8 mouse cellular contexts compared by ENCODE assay signal in genomic region chr6:143166452-143167357, GRCm38 (mm10). TPM values are rescaled to one million over a fixed set of nuclear protein-coding genes. Genes with fewer than 3 reads are reported as not detected.
DNase-seq lines count a peak whose midpoint lies in the region; ATAC-seq and TF ChIP-seq lines count a peak whose summit lies in the region.

TSS of gene Etnk1 (plus strand) at chr6:143167221.

- ATAC-seq in cerebellum, adult (ENCODE audit: insufficient number of reproducible peaks, low FRiP score, low TSS enrichment) = peak; percentile 93
- ATAC-seq in forebrain, embryonic 13.5 days = peak; percentile 97
- peak; percentile 90 for ATAC-seq in liver, postnatal 0 days
- peak; percentile 97 for ATAC-seq in neural tube, embryonic 14.5 days (ENCODE audit: low read depth)

- peak; percentile 80 for TF ChIP-seq POLR2A in ES-Bruce4 (IDR thresholded peaks at IDR 0.05; ENCODE audit: insufficient read depth, low read length)

- peak within 1 kb of the TSS; percentile 98 for H3K9ac ChIP-seq in ES-Bruce4 (ENCODE audit: low read depth, poor library complexity, severe bottlenecking)
- H3K9ac ChIP-seq in forebrain, embryonic 13.5 days = peak within 1 kb of the TSS; percentile 92
- H3K9ac ChIP-seq in liver, postnatal 0 days (replicated peaks) = peak within 1 kb of the TSS; percentile 92
- H3K9ac ChIP-seq in neural tube, embryonic 14.5 days (replicated peaks; ENCODE audit: low read depth, low read length) = peak within 1 kb of the TSS; percentile 91

- no peak for TF ChIP-seq CTCF in ES-Bruce4 (IDR thresholded peaks at IDR 0.05; ENCODE audit: low read depth, low read length)
- TF ChIP-seq CTCF in liver, postnatal 0 days (IDR thresholded peaks at IDR 0.05; ENCODE audit: low read depth) = peak; percentile 50

- TF ChIP-seq EP300 in ES-Bruce4 (IDR thresholded peaks at IDR 0.05; ENCODE audit: insufficient read depth, low read depth, low read length) = no peak
- TF ChIP-seq EP300 in liver, postnatal 0 days (IDR thresholded peaks at IDR 0.05; ENCODE audit: low read depth) = no peak

- peak; percentile 95 for DNase-seq in heart, postnatal 10 days
- DNase-seq in large intestine, adult 2 months (ENCODE audit: low read depth, low spot score) = peak; percentile 65
- DNase-seq in liver, postnatal 0 days = peak; percentile 96
- peak; percentile 96 for DNase-seq in testis, postnatal 10 days (ENCODE audit: low spot score)

- no peaks in the 10 kb centered on the region for H3K27me3 ChIP-seq in ES-Bruce4 (ENCODE audit: control insufficient read depth, insufficient read depth, low read length, poor library complexity, severe bottlenecking)
- peaks cover 3% of the 10 kb centered on the region; the same call in 1 of the 2 replicates for H3K27me3 ChIP-seq in forebrain, embryonic 13.5 days
- H3K27me3 ChIP-seq in liver, postnatal 0 days (ENCODE audit: insufficient read depth, low read length) = no peaks in the 10 kb centered on the region
- no peaks in the 10 kb centered on the region for H3K27me3 ChIP-seq in neural tube, embryonic 14.5 days (ENCODE audit: control insufficient read depth, insufficient read depth, low read length)

- H3K4me2 ChIP-seq in forebrain, embryonic 13.5 days = peak within 1 kb of the TSS; percentile 82
- H3K4me2 ChIP-seq in liver, postnatal 0 days (ENCODE audit: low read depth, low read length) = peak within 1 kb of the TSS; percentile 91
- peak within 1 kb of the TSS; percentile 74 for H3K4me2 ChIP-seq in neural tube, embryonic 14.5 days (ENCODE audit: low read depth, low read length)

- intact Hi-C loops in heart, postnatal 10 days (cut with DNase I) = loop anchor here (2.0 kb wide), 1 partner anchor 66 kb away; the partner anchor contains the start of gene C2cd5

- peak within 1 kb of the TSS; percentile 95 for H3K4me3 ChIP-seq in ES-Bruce4 (ENCODE audit: low read depth, low read length)
- peak within 1 kb of the TSS; percentile 86 for H3K4me3 ChIP-seq in forebrain, embryonic 13.5 days
- peak within 1 kb of the TSS; percentile 94 for H3K4me3 ChIP-seq in liver, postnatal 0 days (ENCODE audit: low read depth, low read length)
- peak within 1 kb of the TSS; percentile 86 for H3K4me3 ChIP-seq in neural tube, embryonic 14.5 days (ENCODE audit: low read depth, low read length)

- peak within 1 kb of the TSS; percentile 91 for H3K27ac ChIP-seq in ES-Bruce4 (ENCODE audit: insufficient read depth, low read length)
- peak within 1 kb of the TSS; percentile 94 for H3K27ac ChIP-seq in forebrain, embryonic 13.5 days
- H3K27ac ChIP-seq in liver, postnatal 0 days (ENCODE audit: low read depth) = peak within 1 kb of the TSS; percentile 95
- peak within 1 kb of the TSS; percentile 93 for H3K27ac ChIP-seq in neural tube, embryonic 14.5 days (ENCODE audit: low read depth, low read length)

- H3K9me3 ChIP-seq in ES-Bruce4 (replicated peaks; ENCODE audit: control insufficient read depth, insufficient read depth, low read length, poor library complexity, severe bottlenecking) = no peaks in the 10 kb centered on the region
- no peaks in the 10 kb centered on the region for H3K9me3 ChIP-seq in forebrain, embryonic 13.5 days (replicated peaks)
- H3K9me3 ChIP-seq in liver, postnatal 0 days (ENCODE audit: low read length) = no peaks in the 10 kb centered on the region
- no peaks in the 10 kb centered on the region for H3K9me3 ChIP-seq in neural tube, embryonic 14.5 days (ENCODE audit: control insufficient read depth, low read length)

- peaks cover 3% of the 10 kb centered on the region for H3K4me1 ChIP-seq in ES-Bruce4 (ENCODE audit: control insufficient read depth, insufficient read depth, low read length)
- H3K4me1 ChIP-seq in forebrain, embryonic 13.5 days = peaks cover 32% of the 10 kb centered on the region
- peaks cover 36% of the 10 kb centered on the region for H3K4me1 ChIP-seq in liver, postnatal 0 days (ENCODE audit: insufficient read depth)
- H3K4me1 ChIP-seq in neural tube, embryonic 14.5 days (ENCODE audit: control insufficient read depth, insufficient read depth, low read length) = peaks cover 12% of the 10 kb centered on the region; the same call in 1 of the 2 replicates

- H3K36me3 ChIP-seq in ES-Bruce4 (ENCODE audit: control insufficient read depth, insufficient read depth, low read length, poor library complexity, severe bottlenecking) = peaks cover 20% of the 10 kb centered on the region
- 0 out of 2 replicates have a peak, but pooled peaks cover 5% of the 10 kb centered on the region for H3K36me3 ChIP-seq in forebrain, embryonic 13.5 days (ENCODE audit: poor library complexity, severe bottlenecking)
- peaks cover 9% of the 10 kb centered on the region for H3K36me3 ChIP-seq in liver, postnatal 0 days (replicated peaks; ENCODE audit: insufficient read depth, low read length)
- H3K36me3 ChIP-seq in neural tube, embryonic 14.5 days (ENCODE audit: control insufficient read depth, insufficient read depth, low read length) = no peaks in the 10 kb centered on the region

- under 1% methylated on average over 63 of the region's 81 CpGs for WGBS in forebrain, embryonic 13.5 days
- under 1% methylated on average over 81 of the region's 81 CpGs for WGBS in large intestine, adult 2 months
- WGBS in liver, postnatal 0 days (ENCODE audit: insufficient replicate concordance) = 1% methylated on average over 76 of the region's 81 CpGs
- WGBS in neural tube, embryonic 14.5 days = under 1% methylated on average over 67 of the region's 81 CpGs

RNA-seq across cellular contexts. Expression of gene Etnk1, which starts in this region (rescaled TPM):
- polyA plus RNA-seq in ES-Bruce4 (2011; ENCODE audit: insufficient read depth, insufficient read length, low read depth, missing spikeins) = 140 and 149 TPM in 2 replicates
- 22.6 and 24.7 TPM in 2 replicates for polyA plus RNA-seq in forebrain, embryonic 13.5 days (2015; fragmentation: Nextera tagmentation; extraction: Ambion mirVana)
- 10 to 100 TPM; 28.5 to 29.4 TPM for total RNA-seq in heart, postnatal 10 days (2021)
- polyA plus RNA-seq in large intestine, adult 2 months (2012; rRNA removed) = 18.5 and 24.0 TPM in 2 replicates
- 6.5 and 6.9 TPM in 2 replicates for polyA plus RNA-seq in liver, postnatal 0 days (2015; fragmentation: Nextera tagmentation; extraction: Ambion mirVana)
- 64.1 and 70.7 TPM in 2 replicates for polyA plus RNA-seq in neural tube, embryonic 14.5 days (2014; fragmentation: Nextera tagmentation; extraction: Ambion mirVana)

Comparison
In these comparisons a context has a peak if more than half of its experiments do, and no peak if none do; other contexts are left out.
1. Peak in every context shown above with its lines: DNase-seq, ATAC-seq, H3K4me3 ChIP-seq and H3K27ac ChIP-seq.